Mouse (Mus musculus) midbrain, postnatal 0 days (tissue): Measurements from ENCODE around the gene Fam205c. TPM values are rescaled to one million over a fixed set of nuclear protein-coding genes. Genes with fewer than 3 reads are reported as not detected.

Source experiments
- ATAC-seq: fragments of 200-750 bp; cut with Nextera tagmentation; 2 replicates; pipeline ENCODE4 v1.8.0; 2017; ENCODE audit warnings: moderate number of reproducible peaks, mild to moderate bottlenecking, moderate TSS enrichment, moderate library complexity; ENCODE audit not compliant: low FRiP score
- DNase-seq: peaks from one replicate; pipeline ENCODE4 v3.0.0-alpha.2; 2015; ENCODE audit warnings: low spot score
- H3K27ac ChIP-seq: fragments of 300-500 bp; sonication (generic); 2 replicates; pipeline ENCODE4 v1.5.1; 2014; ENCODE audit warnings: low read depth, mild to moderate bottlenecking, low read length, mixed read lengths
- H3K27me3 ChIP-seq: fragments of 300-500 bp; sonication (generic); 2 replicates; pipeline ENCODE4 v1.6.1; 2014; ENCODE audit warnings: low read length, control low read depth, mixed read lengths; ENCODE audit not compliant: insufficient read depth
- H3K36me3 ChIP-seq: fragments of 300-500 bp; sonication (generic); 2 replicates; pipeline ENCODE4 v1.6.1; 2014; ENCODE audit warnings: low read length, control low read depth, mixed read lengths; ENCODE audit not compliant: insufficient read depth
- H3K4me1 ChIP-seq: fragments of 300-500 bp; sonication (generic); 2 replicates; pipeline ENCODE4 v1.6.1; 2014; ENCODE audit warnings: mild to moderate bottlenecking, control low read depth, antibody characterized with exemption, low read length, mixed read lengths; ENCODE audit not compliant: insufficient read depth
- H3K4me2 ChIP-seq: fragments of 300-500 bp; sonication (generic); 2 replicates; pipeline ENCODE4 v1.6.1; 2014; ENCODE audit warnings: low read depth, mild to moderate bottlenecking, low read length, mixed read lengths; ENCODE audit not compliant: poor library complexity, severe bottlenecking
- H3K4me3 ChIP-seq: fragments of 300-500 bp; sonication (generic); 2 replicates; pipeline ENCODE4 v1.5.1; 2014; ENCODE audit warnings: low read depth, mild to moderate bottlenecking, low read length, moderate library complexity
- H3K9ac ChIP-seq: fragments of 300-500 bp; sonication (generic); replicated peaks from 2 replicates; pipeline ENCODE4 v1.6.1; 2014; ENCODE audit warnings: mild to moderate bottlenecking, low read length, moderate library complexity, mixed read lengths; ENCODE audit not compliant: poor library complexity, severe bottlenecking
- H3K9me3 ChIP-seq: fragments of 300-500 bp; sonication (generic); 2 replicates; pipeline ENCODE4 v1.6.1; 2016; ENCODE audit warnings: low read length, control low read depth
- CTCF ChIP-seq: IDR thresholded peaks from 2 replicates; pipeline ENCODE4 v1.5.1; 2016; ENCODE audit warnings: antibody characterized with exemption, mild to moderate bottlenecking
- WGBS: fragments of 180-500 bp; shearing (Covaris S2); extraction: QIAGEN DNeasy Blood & Tissue Kit; methylation state at CpG from one replicate; pipeline ENCODE4 v1.1.7; 2014; 5-methylcytosine and 5-hydroxymethylcytosine counted together
- polyA plus RNA-seq: library from polyadenylated mRNA; unstranded; fragments of >200 nt; fragmentation: Nextera tagmentation; extraction: Ambion mirVana; gene quantifications from 2 replicates; pipeline ENCODE4 v1.2.1, GENCODE M21; 2015
- total RNA-seq: library from RNA; depleted of rRNA; stranded (reverse); fragments of >200 nt; gene quantifications from 2 replicates; pipeline ENCODE4 v1.2.3, GENCODE M21; 2014

The Fam205c gene
- total and polyA plus RNA-seq, 2 experiments from 2014 or later, result 4.4 TPM; not detected in 1

GRCm38 (mm10) chr4:42891176-42891575 lies 17.1 kb upstream of the Fam205c start:
- H3K36me3 ChIP-seq, result no peaks in the 10 kb centered on the region
- 62% methylated on average over 7 of the region's 7 CpGs for WGBS
- DNase-seq, result no peak
- H3K4me1 ChIP-seq, result no peaks in the 10 kb centered on the region
- ATAC-seq, result no peak
- no peaks in the 10 kb centered on the region for H3K27me3 ChIP-seq
- no peak overlapping the region for H3K4me3 ChIP-seq
- H3K9me3 ChIP-seq, result no peaks in the 10 kb centered on the region
- no peak overlapping the region for H3K9ac ChIP-seq
- H3K4me2 ChIP-seq, result no peak overlapping the region
- TF ChIP-seq CTCF, result no peak
- H3K27ac ChIP-seq, result no peak overlapping the region

- Histone ChIP-seq H3K9me3 (no peaks in the 10 kb centered on the region), H3K36me3 (no peaks in the 10 kb centered on the region), H3K9ac (no peak overlapping the region), H3K4me3 (no peak overlapping the region), H3K4me1 (no peaks in the 10 kb centered on the region), H3K27me3 (no peaks in the 10 kb centered on the region), H3K27ac (no peak overlapping the region), H3K4me2 (no peak overlapping the region)
- no peak for TF ChIP-seq CTCF
- ATAC-seq (no peak), DNase-seq (no peak)
- 95% methylated on average over 6 of the region's 6 CpGs for WGBS
Observed at GRCm38 (mm10) chr4:42888806-42889205, 14.8 kb upstream of the Fam205c start.

DNA sequence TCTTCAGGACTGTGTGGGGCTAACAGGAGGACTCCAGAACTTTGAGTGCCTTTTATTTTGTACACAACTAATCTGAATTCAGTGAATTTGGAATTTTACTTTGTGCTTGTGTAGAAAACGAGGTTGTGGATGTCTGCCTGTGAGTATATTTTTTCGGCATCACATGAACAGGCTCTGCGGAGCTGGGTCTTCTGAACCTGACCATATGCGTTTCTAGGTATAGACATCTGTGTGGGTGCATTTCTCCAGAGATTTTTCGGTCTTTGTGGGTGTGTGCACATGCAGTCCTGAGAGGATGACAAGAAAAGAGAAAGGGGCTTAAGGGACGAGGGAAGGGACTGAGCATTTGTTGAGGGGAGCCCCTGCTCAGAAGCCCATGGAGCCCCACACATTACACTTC lies 12.9 kb upstream of the Fam205c start:
- Histone ChIP-seq H3K27me3 (no peaks in the 10 kb centered on the region), H3K9ac (no peak overlapping the region), H3K4me3 (no peak overlapping the region), H3K4me1 (no peaks in the 10 kb centered on the region), H3K4me2 (no peak overlapping the region), H3K9me3 (no peaks in the 10 kb centered on the region), H3K27ac (no peak overlapping the region), H3K36me3 (no peaks in the 10 kb centered on the region)
- no peak for TF ChIP-seq CTCF
- ATAC-seq (no peak), DNase-seq (no peak)
- WGBS, result 87% methylated on average over 6 of the region's 6 CpGs

GRCm38 (mm10) chr4:42880677-42880948 lies 6.6 kb upstream of the Fam205c start:
- WGBS, result 59% methylated on average over 1 of the region's 1 CpGs
- no peak overlapping the region for H3K4me2 ChIP-seq
- no peak overlapping the region for H3K27ac ChIP-seq
- no peak for TF ChIP-seq CTCF
- no peaks in the 10 kb centered on the region for H3K36me3 ChIP-seq
- no peak overlapping the region for H3K9ac ChIP-seq
- no peak overlapping the region for H3K4me3 ChIP-seq
- no peaks in the 10 kb centered on the region for H3K4me1 ChIP-seq
- no peaks in the 10 kb centered on the region for H3K27me3 ChIP-seq
- ATAC-seq, result no peak
- H3K9me3 ChIP-seq, result no peaks in the 10 kb centered on the region
- DNase-seq, result no peak

DNA sequence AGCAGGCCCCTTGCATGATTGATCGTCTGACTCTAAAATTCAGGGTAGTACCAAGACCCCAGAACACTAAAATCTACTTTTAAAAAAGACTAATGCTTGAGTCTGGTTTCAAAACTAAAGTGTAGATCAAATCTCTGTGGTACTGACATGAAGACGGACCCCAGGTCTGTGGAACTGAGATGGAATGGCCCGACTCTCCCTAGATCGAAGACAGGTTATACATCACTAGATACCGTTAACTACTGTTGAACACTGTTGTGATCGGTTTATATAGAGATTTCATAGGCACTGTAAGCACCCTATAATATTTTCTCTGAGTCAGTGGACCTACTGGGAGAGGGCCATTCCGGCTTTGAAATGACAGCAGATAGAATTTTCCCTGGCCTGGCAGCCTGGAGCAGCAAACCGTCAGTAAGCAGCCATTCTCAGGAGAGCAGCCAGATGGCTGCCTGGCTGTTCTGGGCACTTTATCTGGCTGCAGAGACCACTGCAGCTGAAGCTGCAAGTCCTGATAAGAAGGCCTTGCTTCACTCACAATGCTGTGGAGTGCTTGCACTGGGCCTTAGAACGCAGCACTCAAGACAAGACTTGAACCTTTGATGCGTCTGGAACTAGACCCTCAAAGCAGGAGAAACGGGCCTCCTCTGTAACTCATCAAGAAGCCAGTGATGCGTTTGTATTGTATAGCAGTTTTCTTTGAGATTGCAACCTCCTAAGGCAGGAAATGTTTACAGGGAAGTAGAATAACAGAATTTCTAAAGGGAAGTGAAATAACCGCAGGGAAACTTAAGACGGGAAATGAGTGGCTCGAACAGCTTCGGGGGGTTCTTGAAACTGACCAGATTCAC lies 6.0 kb upstream of the Fam205c start:
- peak; percentile 64 for DNase-seq
- H3K9me3 ChIP-seq, result no peaks in the 10 kb centered on the region
- H3K9ac ChIP-seq, result no peak overlapping the region
- H3K27ac ChIP-seq, result no peak overlapping the region
- no peak for TF ChIP-seq CTCF
- no peaks in the 10 kb centered on the region for H3K4me1 ChIP-seq
- ATAC-seq, result no peak
- H3K36me3 ChIP-seq, result no peaks in the 10 kb centered on the region
- no peak overlapping the region for H3K4me3 ChIP-seq
- WGBS, result 80% methylated on average over 16 of the region's 16 CpGs
- H3K27me3 ChIP-seq, result no peaks in the 10 kb centered on the region
- no peak overlapping the region for H3K4me2 ChIP-seq

DNA sequence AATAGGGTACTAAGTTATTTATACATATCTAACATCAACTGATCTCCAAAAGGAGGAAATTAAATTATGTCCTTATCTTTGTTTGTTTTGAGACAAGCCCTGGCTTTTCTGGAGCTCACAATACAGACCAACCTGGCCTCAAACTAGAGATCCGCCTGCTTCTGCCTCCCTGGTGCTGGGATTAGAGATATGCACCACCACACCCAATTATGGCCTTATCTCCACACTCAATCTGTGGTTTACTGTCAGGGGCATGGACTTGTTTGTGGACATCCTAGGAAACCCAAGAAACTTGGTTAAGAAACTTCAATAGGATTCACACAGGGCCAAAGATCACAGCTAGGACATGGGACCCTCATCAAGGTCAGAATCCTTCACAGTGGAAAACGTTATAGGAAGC lies 3.6 kb upstream of the Fam205c start:
- no peak for ATAC-seq
- 81% methylated on average over 2 of the region's 2 CpGs for WGBS

More for the DNA sequence above, 3.6 kb upstream of the Fam205c start:
- no peaks in the 10 kb centered on the region for H3K4me1 ChIP-seq
- H3K4me3 ChIP-seq, result no peak overlapping the region
- no peak for DNase-seq
- H3K9ac ChIP-seq, result no peak overlapping the region
- no peak overlapping the region for H3K27ac ChIP-seq
- no peak for TF ChIP-seq CTCF
- H3K27me3 ChIP-seq, result no peaks in the 10 kb centered on the region
- H3K36me3 ChIP-seq, result no peaks in the 10 kb centered on the region
- H3K9me3 ChIP-seq, result no peaks in the 10 kb centered on the region
- H3K4me2 ChIP-seq, result no peak overlapping the region
